Mouse (Mus musculus): ENCODE measurements around the gene H2-M10.1.

DNA sequence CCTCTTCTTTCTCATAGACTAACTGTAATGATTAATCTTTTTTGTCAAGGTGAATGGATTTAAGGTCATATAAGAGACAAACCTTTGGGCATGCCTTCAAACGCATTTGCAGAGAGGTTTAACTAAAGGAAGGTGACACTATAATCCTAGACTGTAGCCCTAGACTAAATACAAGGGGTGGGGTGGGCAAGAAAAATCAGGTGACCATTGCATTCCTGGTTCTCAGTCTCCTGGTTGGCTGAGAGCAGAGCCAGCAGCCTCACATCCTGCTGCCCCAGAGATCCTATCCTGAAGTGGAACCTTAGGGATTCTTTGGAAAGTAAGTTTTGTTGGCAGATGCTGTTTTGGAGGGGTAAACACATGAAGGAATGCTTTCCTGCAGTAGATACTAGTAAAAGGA is 16.7 kb downstream of the H2-M10.1 start:
- TF ChIP-seq POLR2A (IDR thresholded peaks at IDR 0.05; ENCODE audit: borderline replicate concordance, extremely low read depth, low read depth, low read length) (no peak), CTCF (IDR thresholded peaks at IDR 0.05; ENCODE audit: insufficient read depth, low read length) (no peak)

Data from lung, adult 2 months (tissue).